Mouse (Mus musculus) ovary, postnatal 14 days (tissue): ENCODE measurements around the gene Pibf1.

Experiments
- DNase-seq: peaks from one replicate; pipeline ENCODE4 v3.0.0; 2022; ENCODE audit warnings: low spot score

Gene Pibf1

GRCm38 (mm10) chr14:99266749-99267148 lies 167.5 kb downstream of the Pibf1 start:
- no peak for DNase-seq

- DNase-seq: no peak
Measured at GRCm38 (mm10) chr14:99274056-99274455, 174.8 kb downstream of the Pibf1 start.

- DNase-seq: no peak
Measured at GRCm38 (mm10) chr14:99275827-99276226, 176.6 kb downstream of the Pibf1 start.

- no peak for DNase-seq
Measured at GRCm38 (mm10) chr14:99278312-99278711, 179.1 kb downstream of the Pibf1 start.

- no peak for DNase-seq
Measured at GRCm38 (mm10) chr14:99278763-99279486, 179.7 kb downstream of the Pibf1 start.

- no peak for DNase-seq
Measured at GRCm38 (mm10) chr14:99280399-99280798, 181.2 kb downstream of the Pibf1 start.

GRCm38 (mm10) chr14:99280825-99281433 lies 181.7 kb downstream of the Pibf1 start:
- DNase-seq: no peak

GRCm38 (mm10) chr14:99285486-99285885 lies 186.3 kb downstream of the Pibf1 start:
- DNase-seq: no peak

GRCm38 (mm10) chr14:99292176-99292575 lies 193.0 kb downstream of the Pibf1 start:
- DNase-seq: no peak

GRCm38 (mm10) chr14:99294424-99294823 lies 195.2 kb downstream of the Pibf1 start:
- no peak for DNase-seq

GRCm38 (mm10) chr14:99295606-99296341 lies 196.6 kb downstream of the Pibf1 start:
- no peak for DNase-seq

- DNase-seq: peak; percentile 90
Measured at GRCm38 (mm10) chr14:99298385-99299021, 199.3 kb downstream of the Pibf1 start, which contains the start of gene Klf5. Klf5 (plus strand) TSS chr14:99298691.

GRCm38 (mm10) chr14:99299022-99299481 lies 199.8 kb downstream of the Pibf1 start:
- DNase-seq: peak; percentile 40

GRCm38 (mm10) chr14:99299701-99300191 lies 200.5 kb downstream of the Pibf1 start:
- DNase-seq: no peak

- no peak for DNase-seq
Measured at GRCm38 (mm10) chr14:99301472-99301871, 202.2 kb downstream of the Pibf1 start.
